Mouse (Mus musculus) layer of hippocampus, postnatal 10 days (tissue): ENCODE measurements around the gene Tom1l2. TPM values are rescaled to one million over a fixed set of nuclear protein-coding genes. Genes with fewer than 3 reads are reported as not detected.
A peak's percentile ranks its signal among the peaks of the same experiment; 100 is the strongest.

ENCODE experiments used
- DNase-seq, 2 experiments: peaks; one replicate each; pipeline ENCODE4 v3.0.0; 2021; ENCODE audit warnings: low spot score in 2 of 2
- total RNA-seq, 2 experiments: library from RNA; stranded (reverse); gene quantifications; 2 replicates each; pipeline ENCODE4 v1.2.3; 2021

Gene Tom1l2
- total RNA-seq, 2 experiments from 2014 or later = 112 to 114 TPM

- no peak for DNase-seq
These were observed 1.3 kb downstream of the Tom1l2 start for GRCm38 (mm10) chr11:60351388-60351787.

- DNase-seq = peak; percentile 33 to 46
These were observed 6.2 kb downstream of the Tom1l2 start for GRCm38 (mm10) chr11:60346537-60346936.

- no peak for DNase-seq
These were observed 6.8 kb downstream of the Tom1l2 start for GRCm38 (mm10) chr11:60345868-60346267.

- DNase-seq = no peak
These were observed 13.3 kb downstream of the Tom1l2 start for GRCm38 (mm10) chr11:60339361-60339760.

GRCm38 (mm10) chr11:60338291-60338690 lies 14.4 kb downstream of the Tom1l2 start:
- DNase-seq = peak; percentile 39 to 51

GRCm38 (mm10) chr11:60335771-60336170 lies 16.9 kb downstream of the Tom1l2 start:
- no peak for DNase-seq

- DNase-seq = no peak
These were observed 18.6 kb downstream of the Tom1l2 start for GRCm38 (mm10) chr11:60334124-60334523.

GRCm38 (mm10) chr11:60333461-60333860 lies 19.2 kb downstream of the Tom1l2 start:
- no peak for DNase-seq

- no peak for DNase-seq
These were observed 22.2 kb downstream of the Tom1l2 start for GRCm38 (mm10) chr11:60330551-60330950.

GRCm38 (mm10) chr11:60323731-60324130 lies 29.0 kb downstream of the Tom1l2 start:
- no peak for DNase-seq

- no peak for DNase-seq
These were observed 31.3 kb downstream of the Tom1l2 start for GRCm38 (mm10) chr11:60321438-60321837.

GRCm38 (mm10) chr11:60320426-60321037 lies 32.2 kb downstream of the Tom1l2 start:
- no peak for DNase-seq

- DNase-seq = no peak
These were observed 33.2 kb downstream of the Tom1l2 start for GRCm38 (mm10) chr11:60319257-60320066.

GRCm38 (mm10) chr11:60318716-60319115 lies 34.0 kb downstream of the Tom1l2 start:
- DNase-seq = no peak

GRCm38 (mm10) chr11:60317376-60318102 lies 35.2 kb downstream of the Tom1l2 start:
- no peak for DNase-seq

GRCm38 (mm10) chr11:60316883-60317282 lies 35.8 kb downstream of the Tom1l2 start:
- no peak for DNase-seq

- DNase-seq = no peak
These were observed 36.5 kb downstream of the Tom1l2 start for GRCm38 (mm10) chr11:60316250-60316649.

GRCm38 (mm10) chr11:60311025-60311854 lies 41.5 kb downstream of the Tom1l2 start:
- peak; percentile 92 for DNase-seq

GRCm38 (mm10) chr11:60309875-60310274 lies 42.8 kb downstream of the Tom1l2 start:
- DNase-seq = no peak

GRCm38 (mm10) chr11:60308506-60309116 lies 44.1 kb downstream of the Tom1l2 start:
- DNase-seq = no peak

- no peak for DNase-seq
These were observed 44.6 kb downstream of the Tom1l2 start for GRCm38 (mm10) chr11:60308061-60308460.
